Mouse (Mus musculus) limb, embryonic 12.5 days (tissue): Measurements from ENCODE around the gene Cd180. TPM values are rescaled to one million over a fixed set of nuclear protein-coding genes. Genes with fewer than 3 reads are reported as not detected.

Experiments
- ATAC-seq: fragments of 200-750 bp; cut with Nextera tagmentation; 2 replicates; pipeline ENCODE4 v1.8.0; 2017; ENCODE audit warnings: low read depth, moderate TSS enrichment; ENCODE audit not compliant: insufficient number of reproducible peaks, insufficient read depth, low FRiP score, low TSS enrichment
- H3K27ac ChIP-seq: fragments of 300-500 bp; sonication (generic); 2 replicates; pipeline ENCODE4 v1.5.1; 2016; ENCODE audit warnings: mild to moderate bottlenecking, moderate library complexity
- H3K27me3 ChIP-seq: fragments of 300-500 bp; sonication (generic); 2 replicates; pipeline ENCODE4 v1.6.1; 2016; ENCODE audit warnings: mild to moderate bottlenecking, moderate library complexity
- H3K36me3 ChIP-seq: fragments of 300-500 bp; sonication (generic); 2 replicates; pipeline ENCODE4 v1.6.1; 2016; ENCODE audit warnings: mild to moderate bottlenecking, moderate library complexity
- H3K4me1 ChIP-seq: fragments of 300-500 bp; sonication (generic); replicated peaks from 2 replicates; pipeline ENCODE4 v1.6.1; 2016
- H3K4me2 ChIP-seq: fragments of 300-500 bp; sonication (generic); 2 replicates; pipeline ENCODE4 v1.6.1; 2016; ENCODE audit warnings: mild to moderate bottlenecking, moderate library complexity
- H3K4me3 ChIP-seq: fragments of 300-500 bp; sonication (generic); replicated peaks from 2 replicates; pipeline ENCODE4 v1.5.1; 2016; ENCODE audit warnings: mild to moderate bottlenecking
- H3K9ac ChIP-seq: fragments of 300-500 bp; sonication (generic); replicated peaks from 2 replicates; pipeline ENCODE4 v1.6.1; 2016; ENCODE audit warnings: mild to moderate bottlenecking, moderate library complexity
- H3K9me3 ChIP-seq: fragments of 300-500 bp; sonication (generic); 2 replicates; pipeline ENCODE4 v1.6.1; 2016; ENCODE audit warnings: mild to moderate bottlenecking, moderate library complexity
- WGBS: fragments of 180-500 bp; shearing (Covaris S2); methylation state at CpG from one replicate; pipeline ENCODE4 v1.1.7; 2016; 5-methylcytosine and 5-hydroxymethylcytosine counted together
- polyA plus RNA-seq: library from polyadenylated mRNA; unstranded; fragments of >200 nt; fragmentation: Nextera tagmentation; extraction: Ambion mirVana; gene quantifications from 2 replicates; pipeline ENCODE4 v1.2.1, GENCODE M21; 2016

The Cd180 gene
- polyA plus RNA-seq, 1 experiment from 2014 or later = 0.16 TPM

- peaks cover 38% of the 10 kb centered on the region for H3K36me3 ChIP-seq
- H3K27ac ChIP-seq = no peak overlapping the region
- H3K4me1 ChIP-seq = no peaks in the 10 kb centered on the region
- no peak for ATAC-seq
- no peak overlapping the region for H3K4me2 ChIP-seq
- no peak overlapping the region for H3K9ac ChIP-seq
- no peaks in the 10 kb centered on the region for H3K9me3 ChIP-seq
- 82% methylated on average over 9 of the region's 9 CpGs for WGBS
- no peaks in the 10 kb centered on the region for H3K27me3 ChIP-seq
- no peak overlapping the region for H3K4me3 ChIP-seq
Observed at GRCm38 (mm10) chr13:102745626-102746342, 52.4 kb downstream of the Cd180 start.

DNA sequence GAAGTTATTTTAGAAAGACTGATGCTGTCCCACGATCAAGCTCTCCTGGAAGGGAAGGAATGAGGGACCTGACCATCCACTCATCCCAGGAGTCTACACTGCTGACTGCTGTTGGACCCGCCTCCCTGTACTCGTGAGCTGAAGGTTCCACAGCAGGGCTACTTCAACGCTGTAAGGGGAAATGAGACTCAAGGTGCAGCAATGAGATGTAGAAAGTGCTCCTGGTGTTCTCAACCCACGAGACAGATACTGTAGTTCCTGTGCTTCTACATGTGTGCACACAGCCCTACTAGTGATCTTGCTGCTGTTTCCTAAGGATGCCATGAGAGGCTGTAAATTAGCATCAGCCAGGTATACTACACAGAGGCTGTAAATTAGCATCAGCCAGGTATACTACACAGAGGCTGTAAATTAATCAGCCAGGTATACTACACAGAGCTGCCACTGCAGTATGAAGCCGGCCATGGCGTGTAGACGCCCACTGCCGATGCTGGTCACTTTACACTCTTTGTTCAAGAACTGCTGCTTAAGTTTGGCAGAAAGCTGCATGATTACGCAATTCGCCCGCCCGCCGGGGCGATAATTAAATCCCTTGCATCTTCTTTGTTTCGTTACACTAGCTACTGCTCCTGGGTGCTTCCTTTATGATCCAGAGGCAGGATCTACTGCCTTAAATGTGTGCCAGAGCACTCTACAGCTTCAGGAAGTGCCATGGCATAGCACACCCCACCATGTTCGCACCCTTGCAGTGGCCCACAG, 53.6 kb downstream of the Cd180 start:
- Histone ChIP-seq H3K4me1 (no peaks in the 10 kb centered on the region), H3K27ac (no peak overlapping the region), H3K27me3 (no peaks in the 10 kb centered on the region), H3K4me2 (no peak overlapping the region), H3K36me3 (peaks cover 38% of the 10 kb centered on the region), H3K4me3 (no peak overlapping the region), H3K9me3 (no peaks in the 10 kb centered on the region), H3K9ac (no peak overlapping the region)
- WGBS = 84% methylated on average over 17 of the region's 17 CpGs
- no peak for ATAC-seq

DNA sequence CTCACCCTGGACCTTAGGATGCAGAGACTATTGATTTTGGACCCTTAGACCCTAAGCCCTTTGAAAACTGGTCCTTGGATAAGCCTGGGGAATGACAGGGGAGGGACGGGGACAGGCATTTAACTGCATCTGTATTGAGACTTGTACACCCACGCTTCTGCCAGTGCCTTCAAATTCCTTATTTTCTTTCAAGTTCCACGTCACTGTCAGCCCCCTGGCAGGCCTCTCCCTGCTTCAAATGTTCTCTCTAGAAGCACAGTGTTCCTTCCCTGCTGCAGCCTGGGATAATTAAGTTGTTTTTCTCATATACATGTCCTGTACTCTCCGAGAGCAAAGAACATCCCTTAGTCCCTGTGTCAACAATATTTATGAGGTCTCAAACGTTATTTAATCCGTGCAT, 55.8 kb downstream of the Cd180 start:
- peaks cover 39% of the 10 kb centered on the region for H3K36me3 ChIP-seq
- no peaks in the 10 kb centered on the region for H3K4me1 ChIP-seq
- H3K27me3 ChIP-seq = no peaks in the 10 kb centered on the region
- H3K9me3 ChIP-seq = no peaks in the 10 kb centered on the region
- H3K4me2 ChIP-seq = no peak overlapping the region
- no peak overlapping the region for H3K9ac ChIP-seq
- WGBS = 68% methylated on average over 6 of the region's 6 CpGs
- H3K27ac ChIP-seq = no peak overlapping the region
- H3K4me3 ChIP-seq = no peak overlapping the region
- ATAC-seq = no peak

GRCm38 (mm10) chr13:102749891-102750290, 56.5 kb downstream of the Cd180 start:
- 92% methylated on average over 10 of the region's 10 CpGs for WGBS
- H3K9me3 ChIP-seq = no peaks in the 10 kb centered on the region
- no peaks in the 10 kb centered on the region for H3K4me1 ChIP-seq
- no peak overlapping the region for H3K9ac ChIP-seq
- H3K27me3 ChIP-seq = no peaks in the 10 kb centered on the region
- H3K4me2 ChIP-seq = no peak overlapping the region
- ATAC-seq = no peak
- H3K36me3 ChIP-seq = peaks cover 42% of the 10 kb centered on the region
- H3K4me3 ChIP-seq = no peak overlapping the region
- H3K27ac ChIP-seq = no peak overlapping the region

DNA sequence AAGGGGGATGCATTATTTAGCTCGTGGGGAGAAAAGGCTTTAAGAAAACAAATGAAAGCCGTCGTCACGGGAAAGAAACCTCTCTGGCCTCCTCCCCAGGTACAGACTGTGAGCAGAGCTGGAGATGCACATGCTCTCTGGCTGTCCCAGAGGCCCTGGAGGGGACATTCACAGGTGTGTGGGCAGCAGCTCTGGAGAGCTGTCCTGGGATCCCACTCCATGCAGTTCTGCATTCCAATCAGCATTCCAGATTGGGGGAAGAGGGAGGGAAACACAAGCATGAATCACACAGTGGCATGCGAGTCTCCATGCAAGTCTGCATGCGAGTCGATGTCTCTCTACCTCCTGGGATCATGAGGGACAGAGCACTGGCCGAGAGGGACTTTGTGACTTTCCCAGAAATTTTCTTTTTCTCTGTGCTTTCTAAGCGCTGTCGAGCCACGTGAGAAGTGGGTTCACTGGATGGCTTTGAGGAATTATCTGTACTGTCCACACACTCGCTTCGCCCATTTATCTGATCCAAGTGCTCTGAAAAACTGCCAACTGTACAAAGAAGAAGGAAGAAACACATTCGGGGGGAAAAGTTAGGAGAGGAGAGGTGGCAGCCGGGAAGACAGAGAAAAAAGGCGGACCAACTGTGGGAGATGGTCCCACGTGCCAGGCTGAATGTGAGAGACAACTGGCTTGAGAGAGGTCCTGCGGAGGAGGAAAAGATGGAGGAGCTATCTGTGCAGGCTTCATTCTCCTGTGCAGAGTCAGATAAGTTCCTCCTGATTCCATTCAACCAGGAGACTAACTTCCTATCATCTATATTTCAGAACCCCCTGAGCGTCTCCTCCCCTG, 60.6 kb downstream of the Cd180 start:
- H3K27me3 ChIP-seq = no peaks in the 10 kb centered on the region
- no peak overlapping the region for H3K9ac ChIP-seq
- no peak overlapping the region for H3K27ac ChIP-seq
- no peak overlapping the region for H3K4me3 ChIP-seq
- H3K9me3 ChIP-seq = no peaks in the 10 kb centered on the region
- ATAC-seq = no peak
- no peak overlapping the region for H3K4me2 ChIP-seq
- WGBS = 85% methylated on average over 19 of the region's 19 CpGs
- H3K4me1 ChIP-seq = no peaks in the 10 kb centered on the region
- peaks cover 53% of the 10 kb centered on the region for H3K36me3 ChIP-seq

GRCm38 (mm10) chr13:102755124-102755523, 61.8 kb downstream of the Cd180 start:
- Histone ChIP-seq H3K9me3 (no peaks in the 10 kb centered on the region), H3K9ac (no peak overlapping the region), H3K27ac (no peak overlapping the region), H3K4me2 (no peak overlapping the region), H3K36me3 (peaks cover 54% of the 10 kb centered on the region), H3K27me3 (no peaks in the 10 kb centered on the region), H3K4me1 (no peaks in the 10 kb centered on the region), H3K4me3 (no peak overlapping the region)
- WGBS = 95% methylated on average over 8 of the region's 8 CpGs
- no peak for ATAC-seq

DNA sequence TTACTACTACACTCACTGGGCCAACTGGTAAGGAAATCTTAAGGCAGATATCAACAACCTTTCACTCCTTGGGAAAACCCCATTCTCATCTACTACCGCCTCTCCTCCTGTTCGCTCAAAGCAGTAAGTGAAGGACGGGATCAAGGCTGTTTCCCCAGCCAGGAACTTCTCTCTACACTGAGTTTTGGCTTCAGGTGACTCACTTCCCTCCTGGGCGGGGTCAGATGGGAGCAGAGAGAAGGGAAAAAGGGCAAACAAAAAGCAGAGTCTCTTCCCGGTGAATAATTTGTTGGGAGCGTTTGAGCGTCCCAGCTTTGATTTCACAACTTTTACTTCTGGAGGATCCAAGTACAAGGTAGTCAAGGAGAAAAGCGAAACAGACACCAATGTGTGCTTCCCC, 62.7 kb downstream of the Cd180 start:
- no peak overlapping the region for H3K4me3 ChIP-seq
- H3K27me3 ChIP-seq = no peaks in the 10 kb centered on the region
- H3K27ac ChIP-seq = no peak overlapping the region
- H3K9ac ChIP-seq = no peak overlapping the region
- 88% methylated on average over 8 of the region's 8 CpGs for WGBS
- no peak overlapping the region for H3K4me2 ChIP-seq
- no peak for ATAC-seq
- H3K36me3 ChIP-seq = peaks cover 50% of the 10 kb centered on the region
- no peaks in the 10 kb centered on the region for H3K4me1 ChIP-seq
- no peaks in the 10 kb centered on the region for H3K9me3 ChIP-seq

DNA sequence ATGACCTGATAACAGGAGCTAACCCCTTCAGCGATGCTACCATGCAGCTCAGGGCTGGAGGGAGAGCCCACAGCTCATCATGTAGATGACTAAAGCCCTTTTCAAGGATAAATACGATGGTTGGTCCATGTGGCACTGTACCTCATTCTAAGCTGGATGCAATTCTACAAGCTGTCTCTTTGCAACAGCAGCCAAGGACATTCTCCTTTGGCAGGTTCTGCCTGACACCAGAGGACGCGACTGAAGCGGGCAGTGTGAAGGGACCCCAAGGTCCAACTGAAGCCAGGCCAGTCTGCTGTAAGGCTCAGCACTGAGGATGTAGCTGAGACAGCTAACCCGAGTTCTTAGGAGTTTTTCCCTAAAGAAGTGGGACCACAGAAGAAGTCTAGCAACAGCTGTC, 64.7 kb downstream of the Cd180 start:
- H3K4me3 ChIP-seq = no peak overlapping the region
- 93% methylated on average over 6 of the region's 6 CpGs for WGBS
- no peak overlapping the region for H3K9ac ChIP-seq
- no peak overlapping the region for H3K4me2 ChIP-seq
- no peak overlapping the region for H3K27ac ChIP-seq
- ATAC-seq = no peak
- peaks cover 47% of the 10 kb centered on the region for H3K36me3 ChIP-seq
- no peaks in the 10 kb centered on the region for H3K9me3 ChIP-seq
- no peaks in the 10 kb centered on the region for H3K4me1 ChIP-seq
- no peaks in the 10 kb centered on the region for H3K27me3 ChIP-seq

GRCm38 (mm10) chr13:102761410-102761809, 68.1 kb downstream of the Cd180 start:
- no peaks in the 10 kb centered on the region for H3K9me3 ChIP-seq
- H3K27me3 ChIP-seq = no peaks in the 10 kb centered on the region
- no peaks in the 10 kb centered on the region for H3K4me1 ChIP-seq
- WGBS = 68% methylated on average over 9 of the region's 9 CpGs
- H3K4me3 ChIP-seq = no peak overlapping the region
- H3K4me2 ChIP-seq = no peak overlapping the region
- ATAC-seq = no peak
- no peak overlapping the region for H3K9ac ChIP-seq
- H3K27ac ChIP-seq = no peak overlapping the region
- H3K36me3 ChIP-seq = peaks cover 49% of the 10 kb centered on the region

GRCm38 (mm10) chr13:102762203-102762602, 68.8 kb downstream of the Cd180 start:
- Histone ChIP-seq H3K36me3 (peaks cover 47% of the 10 kb centered on the region), H3K9ac (0 out of 2 replicates have a peak overlapping the region, but pooled peaks have one; percentile 18), H3K27ac (no peak overlapping the region), H3K4me3 (no peak overlapping the region), H3K4me2 (no peak overlapping the region), H3K9me3 (no peaks in the 10 kb centered on the region), H3K4me1 (no peaks in the 10 kb centered on the region), H3K27me3 (no peaks in the 10 kb centered on the region)
- 89% methylated on average over 10 of the region's 10 CpGs for WGBS
- no peak for ATAC-seq

- WGBS = 94% methylated on average over 1 of the region's 1 CpGs
- ATAC-seq = no peak
Observed at GRCm38 (mm10) chr13:102764218-102764617, 70.9 kb downstream of the Cd180 start.

More at GRCm38 (mm10) chr13:102764218-102764617, 70.9 kb downstream of the Cd180 start:
- Histone ChIP-seq H3K4me2 (no peak overlapping the region), H3K9me3 (no peaks in the 10 kb centered on the region), H3K36me3 (peaks cover 38% of the 10 kb centered on the region; the same call in 1 of the 2 replicates), H3K4me3 (no peak overlapping the region), H3K9ac (no peak overlapping the region), H3K4me1 (no peaks in the 10 kb centered on the region; the same call in 1 of the 2 replicates), H3K27ac (no peak overlapping the region), H3K27me3 (no peaks in the 10 kb centered on the region)
